Mouse (Mus musculus) thymus, postnatal 14 days (tissue): ENCODE results near the gene Nudt16l1.

Experiments used
- DNase-seq: peaks from one replicate; pipeline ENCODE4 v3.0.0; 2021

Gene Nudt16l1

DNA sequence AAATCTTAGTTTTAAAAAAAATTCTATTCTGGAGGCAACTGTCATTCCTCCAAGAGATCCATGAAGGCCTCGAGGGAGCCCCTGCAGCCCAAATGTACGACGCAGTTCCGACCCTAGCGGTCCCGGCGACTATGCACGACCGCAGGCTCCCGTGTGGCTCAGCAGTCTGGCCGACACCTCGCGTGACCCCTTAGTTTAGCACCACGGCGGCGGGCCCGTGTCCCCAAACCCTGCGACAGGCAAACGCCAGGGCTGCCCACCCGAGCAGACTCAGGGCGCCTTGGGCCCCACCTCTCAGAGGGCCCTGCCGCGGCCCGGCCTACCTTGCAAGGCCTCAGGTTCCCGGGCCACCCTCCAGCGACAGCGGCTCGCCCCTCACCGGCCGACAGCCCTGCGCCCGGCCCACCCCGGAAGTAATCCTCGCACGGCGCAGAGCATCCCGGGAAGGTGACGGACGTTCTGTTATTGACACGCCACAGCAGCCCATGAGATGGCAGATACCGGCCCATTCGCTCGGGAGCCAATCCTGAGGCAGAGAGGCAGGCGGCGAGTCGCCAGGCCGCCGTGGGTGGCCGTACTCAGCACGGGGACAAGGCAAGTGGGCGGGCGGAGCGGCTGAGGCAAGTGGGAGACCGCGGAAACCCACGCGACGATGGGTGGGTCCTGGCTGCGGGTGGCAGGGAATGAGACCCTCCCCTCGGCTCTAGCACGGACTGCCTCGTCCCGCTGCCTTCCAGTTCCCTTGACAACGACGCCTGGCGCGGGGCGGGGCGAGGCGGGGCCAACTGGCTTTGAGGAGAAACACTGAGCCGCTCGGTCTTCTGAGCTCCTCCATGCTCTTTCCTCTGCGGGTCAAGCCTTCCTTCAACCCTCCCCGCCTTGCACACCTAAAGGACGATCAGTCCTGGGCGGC, 25.5 kb downstream of the Nudt16l1 start, which contains the start of gene Anks3:
Gene Anks3 (minus strand): TSS at position 409 of the 913 bp plus-strand sequence.
- peak; percentile 96 for DNase-seq

DNA sequence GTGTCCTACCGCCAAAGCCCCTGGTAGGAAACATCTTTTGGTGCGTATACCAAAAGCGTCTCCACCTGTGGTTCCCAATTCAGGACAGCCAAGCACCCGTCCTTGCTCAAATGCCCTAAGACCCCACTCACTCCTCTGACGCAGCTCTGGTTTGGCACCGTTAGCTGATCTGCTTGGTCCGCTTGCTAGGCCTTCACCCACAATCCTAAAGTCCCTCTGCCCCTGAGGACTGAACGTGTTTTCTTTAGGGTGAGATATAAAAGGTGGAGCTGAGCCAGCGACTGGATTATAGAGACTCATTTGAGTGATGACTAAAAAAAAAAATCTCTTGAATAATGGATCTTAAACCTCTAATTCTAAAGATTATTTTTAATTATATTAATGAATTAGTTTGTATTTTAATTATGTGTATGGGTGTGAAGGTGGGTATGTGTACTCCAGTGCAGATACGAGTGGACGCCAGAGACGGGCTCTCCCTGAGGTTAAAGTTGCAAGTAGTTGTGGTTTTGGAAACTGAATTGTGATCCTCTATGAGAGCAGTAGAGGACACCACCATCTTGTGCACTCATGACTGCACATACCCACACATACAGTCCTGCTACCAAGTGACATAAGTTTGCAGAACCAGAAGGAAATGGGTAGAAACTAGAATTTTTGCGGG, 26.3 kb downstream of the Nudt16l1 start:
- DNase-seq = no peak

DNA sequence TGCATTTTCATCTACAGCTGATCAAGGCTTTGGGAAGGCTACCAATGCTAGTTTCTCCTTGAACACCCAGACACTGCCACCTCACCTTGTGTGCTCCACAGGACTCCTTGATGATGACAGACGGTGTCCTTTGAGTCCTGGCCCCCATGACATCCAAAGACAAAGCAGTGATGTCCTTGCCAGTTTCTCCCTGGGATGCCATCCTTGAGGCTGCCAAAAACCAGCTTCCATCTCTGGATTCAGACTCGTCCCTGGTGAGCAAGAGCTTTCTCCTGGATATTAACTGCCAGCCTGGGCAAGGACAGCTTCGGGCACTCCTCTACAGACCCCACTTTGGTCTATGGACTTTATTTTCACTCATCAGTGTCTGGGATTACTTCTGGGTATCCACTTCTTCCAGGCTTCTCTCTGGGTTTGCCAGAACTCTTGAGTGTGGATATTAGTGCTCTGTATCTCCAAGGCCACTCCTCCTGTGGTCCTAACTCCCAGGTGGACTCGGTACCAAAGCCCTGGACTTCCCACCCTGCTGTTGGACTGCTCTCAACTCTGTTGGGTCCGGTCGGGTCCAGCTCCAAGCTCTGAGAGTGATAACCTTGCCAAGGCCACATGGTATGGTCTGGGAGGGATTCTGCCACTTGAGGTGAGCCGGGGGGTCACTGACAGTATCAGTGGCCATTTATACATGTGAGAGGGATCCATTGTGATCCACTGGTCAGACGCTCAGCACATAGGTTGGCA, 27.0 kb downstream of the Nudt16l1 start:
- no peak for DNase-seq

DNA sequence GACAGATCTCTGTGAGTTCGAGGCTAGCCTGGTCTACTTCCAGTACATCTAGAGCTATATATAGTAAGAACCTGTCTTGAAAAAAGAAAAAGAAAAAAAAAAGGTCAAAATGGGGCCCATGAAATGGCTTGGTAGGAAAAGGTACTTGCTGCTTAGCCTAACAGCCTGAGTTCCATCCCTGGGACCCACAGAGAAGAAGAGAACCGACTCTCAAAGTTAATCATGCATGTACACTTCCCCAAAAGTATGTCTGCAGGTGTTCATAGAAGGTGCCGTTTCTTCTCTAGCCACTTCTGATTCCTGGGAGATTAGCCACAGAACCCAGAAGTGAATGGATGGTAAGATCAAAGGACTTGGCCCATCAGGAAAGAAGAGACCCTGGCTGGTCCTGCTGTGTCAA, 29.9 kb downstream of the Nudt16l1 start:
- DNase-seq = no peak

DNA sequence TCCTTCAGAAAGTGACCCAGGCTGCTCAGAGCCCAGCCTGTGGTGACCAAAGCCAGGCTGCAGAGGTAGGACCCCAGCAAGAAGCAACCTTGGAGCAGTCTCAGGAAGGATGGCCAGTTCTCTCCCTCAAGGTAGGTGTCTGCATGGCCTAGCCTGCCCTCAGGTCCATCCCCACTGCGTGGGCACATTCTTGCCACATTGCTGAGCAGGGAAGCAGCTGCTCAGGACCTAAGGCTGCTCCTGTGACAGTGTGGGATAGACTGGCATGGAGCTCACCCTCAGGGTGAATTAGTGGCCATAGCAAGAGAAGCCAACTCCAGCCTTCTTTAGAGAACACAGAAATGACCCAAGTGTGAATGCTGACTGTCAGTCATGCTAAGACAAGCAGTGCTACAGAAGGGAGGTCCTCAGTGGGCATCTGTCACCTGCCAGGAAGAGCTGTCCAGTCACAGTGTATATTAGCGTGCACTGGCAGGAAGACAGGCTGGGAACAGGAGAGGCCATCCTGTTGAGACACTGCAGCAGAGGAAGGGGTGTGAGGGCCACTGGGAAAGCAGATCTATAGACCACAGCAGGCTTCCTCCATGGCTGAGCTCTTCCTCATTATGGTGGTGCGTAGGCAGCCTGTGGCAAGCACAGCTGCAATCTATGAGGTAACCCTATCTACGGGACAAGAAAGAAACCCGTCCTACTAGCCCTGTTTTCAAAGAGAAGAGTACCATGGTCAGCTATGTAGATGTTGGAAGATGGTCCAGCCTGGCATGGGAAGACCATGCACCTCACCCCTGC, 30.7 kb downstream of the Nudt16l1 start:
- DNase-seq = no peak

DNA sequence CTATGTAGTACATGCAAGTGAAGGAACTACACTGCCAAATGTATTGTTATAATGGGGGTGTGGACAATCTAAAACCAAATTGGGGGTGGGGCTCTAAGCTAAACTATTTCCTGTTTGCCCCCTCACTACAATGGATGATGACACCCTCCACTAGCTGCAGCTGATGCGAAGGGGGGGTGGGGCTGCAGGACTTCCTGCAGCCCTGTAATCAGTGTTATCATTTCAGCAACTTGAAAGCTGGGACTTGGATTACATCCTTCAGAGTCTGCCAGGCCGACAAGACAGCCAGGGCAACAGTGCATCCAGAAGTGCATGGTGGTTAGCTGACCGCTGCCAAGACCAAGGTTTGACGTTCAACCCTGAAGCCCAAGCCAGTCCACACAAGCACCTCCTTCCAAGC, 33.1 kb downstream of the Nudt16l1 start:
- peak; percentile 32 for DNase-seq

DNA sequence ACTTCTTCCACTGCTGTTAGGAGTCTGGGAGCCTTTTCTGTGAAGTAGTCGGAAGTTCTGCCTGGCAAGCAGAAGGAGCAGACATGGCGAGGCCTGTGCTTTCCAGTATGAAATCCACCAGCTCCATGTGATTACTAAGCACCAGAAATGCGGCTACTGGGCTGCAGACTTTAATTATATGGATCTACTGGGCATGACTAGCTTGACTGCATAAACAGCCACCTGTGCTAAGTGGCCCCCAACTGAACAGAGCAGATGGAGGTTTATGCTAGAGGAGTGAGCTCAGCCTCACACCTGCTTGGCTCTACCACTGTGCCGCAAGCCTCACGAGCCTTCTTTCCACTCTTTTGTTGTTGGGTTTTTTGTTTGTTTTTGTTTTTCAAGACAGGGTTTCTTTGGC, 36.0 kb downstream of the Nudt16l1 start:
- peak; percentile 37 for DNase-seq

DNA sequence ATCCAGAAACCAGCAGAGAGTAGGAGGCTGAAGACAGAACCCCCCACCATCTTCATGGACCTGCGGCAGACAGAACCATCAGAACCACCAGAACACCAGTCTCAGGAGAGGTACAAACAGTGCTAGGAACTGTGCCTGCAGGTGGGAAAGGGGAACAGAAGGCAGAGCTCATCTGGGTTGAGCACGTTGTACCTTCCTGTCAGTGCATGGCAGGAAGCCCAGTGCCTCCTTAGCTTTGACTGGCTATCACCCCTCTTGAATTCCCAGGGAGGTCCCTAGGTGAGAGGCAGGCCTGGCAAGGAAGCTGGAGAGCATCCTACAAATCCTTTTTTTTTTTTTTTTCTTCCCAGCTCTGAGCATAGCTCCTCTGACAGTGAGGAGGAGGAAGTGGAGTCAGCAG, 37.6 kb downstream of the Nudt16l1 start:
- no peak for DNase-seq

DNA sequence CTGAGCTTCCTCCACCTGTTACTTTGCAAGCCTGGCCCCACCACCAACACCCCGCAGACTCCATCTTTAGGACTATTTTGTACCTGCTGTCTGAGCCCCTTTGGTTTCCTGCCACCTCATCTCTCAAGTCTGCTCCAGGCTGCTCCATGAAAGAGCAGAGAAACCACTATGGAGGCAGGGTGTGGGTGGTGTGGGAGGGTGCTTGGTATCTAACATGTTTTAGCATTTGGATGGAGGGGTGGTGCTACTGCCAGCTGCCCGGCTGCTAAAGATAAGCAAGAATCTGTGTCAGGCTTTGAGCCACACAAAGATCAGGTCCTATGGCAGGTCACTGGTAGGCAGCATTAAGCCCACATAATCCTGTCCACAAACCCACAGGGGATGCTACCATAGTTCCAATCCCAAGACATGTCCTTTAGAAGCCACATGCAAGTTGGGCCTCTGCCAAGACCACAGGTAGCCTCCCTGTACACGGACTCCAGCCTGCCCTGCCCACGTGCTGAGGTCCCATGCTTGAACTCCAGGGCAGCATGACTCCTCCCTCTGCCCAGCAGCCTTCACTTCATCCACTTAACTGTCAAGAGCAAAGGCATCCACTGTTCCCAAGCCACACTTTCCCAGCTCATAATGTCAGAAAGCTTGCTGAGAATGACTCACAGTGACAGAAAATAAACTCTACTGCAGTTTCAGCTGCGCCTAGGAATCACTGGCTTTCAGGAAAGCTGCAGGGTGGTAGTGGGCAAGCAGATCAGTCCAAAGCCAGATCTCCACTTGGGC, 39.9 kb downstream of the Nudt16l1 start:
- DNase-seq = no peak

DNA sequence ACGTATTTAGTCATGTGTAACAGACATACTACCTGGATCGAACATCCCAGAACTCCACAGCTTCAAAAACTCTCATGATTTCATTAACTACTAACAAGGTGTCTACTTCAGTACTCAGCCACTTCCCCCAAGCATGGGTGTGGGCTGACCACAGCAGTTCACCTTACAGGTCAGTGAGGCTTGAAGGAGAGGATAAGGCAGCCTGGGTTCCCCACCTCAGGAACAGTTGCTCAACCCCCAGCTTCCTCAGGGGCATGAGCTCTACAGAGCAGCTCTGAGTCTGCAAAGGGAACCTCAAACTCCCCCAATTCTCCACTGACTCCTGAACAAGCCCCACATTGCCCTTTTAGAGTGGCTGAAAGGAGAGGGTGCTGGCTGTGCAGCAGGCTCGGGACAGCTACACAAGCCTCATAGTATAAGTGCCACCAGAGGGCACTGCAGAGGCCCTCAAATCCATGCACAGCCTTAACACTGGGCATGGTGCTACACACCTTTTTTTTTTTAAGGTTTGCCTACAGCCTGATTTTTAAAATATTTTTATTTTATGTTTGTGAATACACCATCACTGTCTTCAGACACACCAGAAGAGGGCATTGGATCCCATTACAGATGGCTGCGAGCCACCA, 41.3 kb downstream of the Nudt16l1 start:
- DNase-seq = peak; percentile 32

DNA sequence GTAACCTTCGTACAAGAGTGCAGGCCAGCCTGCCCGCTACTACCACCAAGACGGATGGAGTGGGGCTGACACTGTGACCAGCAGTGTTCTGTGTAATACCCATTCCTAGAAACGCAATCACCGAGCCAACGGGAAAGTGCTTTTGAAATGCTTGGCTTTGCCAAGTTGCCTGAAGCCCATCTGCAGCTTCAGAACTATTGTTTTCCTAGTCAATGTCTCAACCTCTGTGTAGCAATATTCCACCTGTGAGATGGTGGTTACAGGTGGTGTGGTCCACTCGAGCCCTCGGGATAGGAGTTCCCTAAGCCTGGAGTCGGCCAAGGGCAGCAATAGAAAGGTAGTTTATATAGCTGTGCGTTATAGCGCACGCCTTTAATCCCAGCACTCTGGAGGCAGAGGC, 46.2 kb downstream of the Nudt16l1 start:
- DNase-seq = no peak
